ENCODE assay signal across 8 mouse cellular contexts in genomic region chr13:76215397-76215796, GRCm38 (mm10).
A peak's percentile ranks its signal among the peaks of the same experiment; 100 is the strongest.
DNase-seq lines count a peak whose midpoint lies in the region; ATAC-seq and TF ChIP-seq lines count a peak whose summit lies in the region.

No protein-coding gene starts in this region.

- TF ChIP-seq EP300 in heart, postnatal 0 days (IDR thresholded peaks at IDR 0.05; ENCODE audit: low read depth): no peak

- H3K27me3 ChIP-seq in heart, postnatal 0 days (ENCODE audit: control insufficient read depth, insufficient read depth, low read length): no peaks in the 10 kb centered on the region

- no peaks in the 10 kb centered on the region for H3K9me3 ChIP-seq in heart, postnatal 0 days (replicated peaks; ENCODE audit: control insufficient read depth, low read length)

- H3K27ac ChIP-seq in heart, postnatal 0 days (ENCODE audit: low read depth): no peak overlapping the region

- H3K4me3 ChIP-seq in heart, postnatal 0 days (ENCODE audit: low read depth, low read length): no peak overlapping the region

- H3K36me3 ChIP-seq in heart, postnatal 0 days (replicated peaks; ENCODE audit: control insufficient read depth, insufficient read depth, low read length): no peaks in the 10 kb centered on the region

- peak; percentile 46 for TF ChIP-seq CTCF in heart, postnatal 0 days (IDR thresholded peaks at IDR 0.05; ENCODE audit: low read depth)

- 38% methylated on average over 2 of the region's 2 CpGs for WGBS in heart, postnatal 0 days

- H3K4me1 ChIP-seq in heart, postnatal 0 days (ENCODE audit: control insufficient read depth, insufficient read depth): no peaks in the 10 kb centered on the region

- H3K9ac ChIP-seq in heart, postnatal 0 days (replicated peaks; ENCODE audit: low read depth, low read length): no peak overlapping the region

- DNase-seq in heart, postnatal 0 days (ENCODE audit: low spot score): no peak
- no peak for DNase-seq in heart, adult 9 months (ENCODE audit: low spot score in 2 of 2)
- DNase-seq in 3T3-L1 (ENCODE audit: low read depth, low spot score) (peak; percentile 29), adipocyte (ENCODE audit: low spot score) (peak; percentile 5)
- peak; percentile 23 for DNase-seq in forelimb bud, embryonic 11.5 days (ENCODE audit: low read depth, low spot score)
- peak; percentile 29 for DNase-seq in telencephalon, adult 2 months (ENCODE audit: low read depth, low spot score)
- DNase-seq in spleen, postnatal 14 days (ENCODE audit: low spot score in 2 of 2): no peak
- DNase-seq in ovary, postnatal 36 days (ENCODE audit: low spot score): no peak

- no peak for ATAC-seq in heart, postnatal 0 days (ENCODE audit: insufficient read depth, low read depth)

- no peak overlapping the region for H3K4me2 ChIP-seq in heart, postnatal 0 days (ENCODE audit: low read depth, low read length)

Comparison
In these comparisons a context has a peak if more than half of its experiments do, and no peak if none do; other contexts are left out.
1. DNase-seq: peak in 3T3-L1 (single experiment), adipocyte (single experiment), forelimb bud, embryonic 11.5 days (single experiment) and telencephalon, adult 2 months (single experiment); none in heart, postnatal 0 days (single experiment), heart, adult 9 months (0 of 2), spleen, postnatal 14 days (0 of 2) and ovary, postnatal 36 days (single experiment).